Mouse (Mus musculus): ENCODE measurements around the gene Hs3st4. TPM values are rescaled to one million over a fixed set of nuclear protein-coding genes. Genes with fewer than 3 reads are reported as not detected.

Gene Hs3st4
- 0.40 and 0.53 TPM in 2 replicates for total RNA-seq (2012; rRNA removed)

- H3K9me3 ChIP-seq (ENCODE audit: control insufficient read depth, insufficient read depth, low read depth, low read length) = no peaks in the 10 kb centered on the region
- H3K36me3 ChIP-seq (ENCODE audit: control insufficient read depth, insufficient read depth, low read length, poor library complexity, severe bottlenecking) = no peaks in the 10 kb centered on the region
- H3K4me1 ChIP-seq (ENCODE audit: control insufficient read depth in 2 of 2, insufficient read depth in 2 of 2, low read length in 2 of 2, poor library complexity in 1 of 2) = no peaks in the 10 kb centered on the region
- H3K4me3 ChIP-seq (ENCODE audit: insufficient read depth in 1 of 2, low read depth in 1 of 2, low read length in 2 of 2, poor library complexity in 1 of 2, severe bottlenecking in 1 of 2) = peak within 1 kb of the TSS; percentile 74 to 83
- no peak within 1 kb of the TSS for H3K27ac ChIP-seq (ENCODE audit: insufficient read depth, low read depth, low read length, poor library complexity, severe bottlenecking)
- TF ChIP-seq CHD2 (IDR thresholded peaks at IDR 0.05; ENCODE audit: low read depth, low read length) (no peak), HCFC1 (IDR thresholded peaks at IDR 0.05; ENCODE audit: borderline replicate concordance, insufficient read depth, low read length) (no peak), ZNF384 (IDR thresholded peaks at IDR 0.05; ENCODE audit: low read depth, low read length) (no peak), MAFK (IDR thresholded peaks at IDR 0.05; ENCODE audit: insufficient read depth, low read depth, low read length) (no peak), ZC3H11A (IDR thresholded peaks at IDR 0.05; ENCODE audit: borderline replicate concordance, low read depth, low read length) (no peak)
- peak; percentile 16 for DNase-seq (ENCODE audit: low read depth, low spot score)
- H3K9ac ChIP-seq (ENCODE audit: insufficient read depth, low read depth, low read length, poor library complexity, severe bottlenecking) = peak within 1 kb of the TSS; percentile 65
- in situ Hi-C loops (cut with MboI; ENCODE audit: low sequenced_read_pairs in 2 of 2, unreplicated experiment in 2 of 2) = no loop called here
These were observed at the start of gene Hs3st4 for GRCm38 (mm10) chr7:123982461-123983038. Gene Hs3st4, plus strand, starts transcription at chr7:123982869.

- Histone ChIP-seq H3K4me3 (ENCODE audit: insufficient read depth in 1 of 2, low read depth in 1 of 2, low read length in 2 of 2, poor library complexity in 1 of 2, severe bottlenecking in 1 of 2) (no peak overlapping the region), H3K4me1 (ENCODE audit: control insufficient read depth in 2 of 2, insufficient read depth in 2 of 2, low read length in 2 of 2, poor library complexity in 1 of 2) (no peaks in the 10 kb centered on the region), H3K27ac (ENCODE audit: insufficient read depth, low read depth, low read length, poor library complexity, severe bottlenecking) (no peak overlapping the region), H3K9me3 (ENCODE audit: control insufficient read depth, insufficient read depth, low read depth, low read length) (no peaks in the 10 kb centered on the region), H3K9ac (ENCODE audit: insufficient read depth, low read depth, low read length, poor library complexity, severe bottlenecking) (no peak overlapping the region), H3K36me3 (ENCODE audit: control insufficient read depth, insufficient read depth, low read length, poor library complexity, severe bottlenecking) (no peaks in the 10 kb centered on the region)
- DNase-seq (ENCODE audit: low read depth, low spot score) = no peak
- in situ Hi-C loops (cut with MboI; ENCODE audit: low sequenced_read_pairs in 2 of 2, unreplicated experiment in 2 of 2) = no loop called here
- TF ChIP-seq MAFK (IDR thresholded peaks at IDR 0.05; ENCODE audit: insufficient read depth, low read depth, low read length) (no peak), HCFC1 (IDR thresholded peaks at IDR 0.05; ENCODE audit: borderline replicate concordance, insufficient read depth, low read length) (no peak), CHD2 (IDR thresholded peaks at IDR 0.05; ENCODE audit: low read depth, low read length) (no peak), ZC3H11A (IDR thresholded peaks at IDR 0.05; ENCODE audit: borderline replicate concordance, low read depth, low read length) (no peak), ZNF384 (IDR thresholded peaks at IDR 0.05; ENCODE audit: low read depth, low read length) (no peak)
These were observed 35.8 kb upstream of the Hs3st4 start for GRCm38 (mm10) chr7:123946836-123947235.

DNA sequence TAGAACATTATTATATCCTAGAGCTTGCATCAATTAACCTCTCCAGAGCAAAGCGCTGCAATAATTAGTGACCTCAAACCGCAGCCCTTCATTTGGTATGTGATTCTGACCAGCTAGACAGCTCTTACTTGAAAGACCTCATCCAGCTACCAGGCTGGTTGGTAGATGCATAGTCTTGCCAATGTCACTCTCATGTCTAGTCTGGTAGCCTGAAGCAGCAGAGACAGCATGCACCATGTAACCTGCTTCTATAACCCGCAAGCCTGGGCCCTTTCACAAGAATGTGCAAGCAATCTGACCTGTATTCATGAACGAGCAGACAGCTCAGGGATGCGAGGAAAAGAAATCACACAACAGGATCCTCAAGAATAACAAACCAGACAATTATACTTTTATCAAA lies 19.6 kb upstream of the Hs3st4 start:
- H3K4me3 ChIP-seq (ENCODE audit: insufficient read depth in 1 of 2, low read depth in 1 of 2, low read length in 2 of 2, poor library complexity in 1 of 2, severe bottlenecking in 1 of 2) = no peak overlapping the region
- in situ Hi-C loops (cut with MboI; ENCODE audit: low sequenced_read_pairs in 2 of 2, unreplicated experiment in 2 of 2) = no loop called here
- H3K4me1 ChIP-seq (ENCODE audit: control insufficient read depth in 2 of 2, insufficient read depth in 2 of 2, low read length in 2 of 2, poor library complexity in 1 of 2) = no peaks in the 10 kb centered on the region
- H3K36me3 ChIP-seq (ENCODE audit: control insufficient read depth, insufficient read depth, low read length, poor library complexity, severe bottlenecking) = no peaks in the 10 kb centered on the region
- TF ChIP-seq CHD2 (IDR thresholded peaks at IDR 0.05; ENCODE audit: low read depth, low read length) (no peak), HCFC1 (IDR thresholded peaks at IDR 0.05; ENCODE audit: borderline replicate concordance, insufficient read depth, low read length) (no peak), MAFK (IDR thresholded peaks at IDR 0.05; ENCODE audit: insufficient read depth, low read depth, low read length) (no peak), ZC3H11A (IDR thresholded peaks at IDR 0.05; ENCODE audit: borderline replicate concordance, low read depth, low read length) (no peak), ZNF384 (IDR thresholded peaks at IDR 0.05; ENCODE audit: low read depth, low read length) (no peak)
- DNase-seq (ENCODE audit: low read depth, low spot score) = no peak
- no peak overlapping the region for H3K27ac ChIP-seq (ENCODE audit: insufficient read depth, low read depth, low read length, poor library complexity, severe bottlenecking)
- H3K9me3 ChIP-seq (ENCODE audit: control insufficient read depth, insufficient read depth, low read depth, low read length) = peaks cover 1% of the 10 kb centered on the region; the same call in 1 of the 2 replicates
- no peak overlapping the region for H3K9ac ChIP-seq (ENCODE audit: insufficient read depth, low read depth, low read length, poor library complexity, severe bottlenecking)

GRCm38 (mm10) chr7:123964559-123965142 lies 18.0 kb upstream of the Hs3st4 start:
- H3K4me1 ChIP-seq (ENCODE audit: control insufficient read depth in 2 of 2, insufficient read depth in 2 of 2, low read length in 2 of 2, poor library complexity in 1 of 2) = no peaks in the 10 kb centered on the region
- H3K4me3 ChIP-seq (ENCODE audit: insufficient read depth in 1 of 2, low read depth in 1 of 2, low read length in 2 of 2, poor library complexity in 1 of 2, severe bottlenecking in 1 of 2) = no peak overlapping the region
- no peak overlapping the region for H3K9ac ChIP-seq (ENCODE audit: insufficient read depth, low read depth, low read length, poor library complexity, severe bottlenecking)
- peaks cover 1% of the 10 kb centered on the region; the same call in 1 of the 2 replicates for H3K9me3 ChIP-seq (ENCODE audit: control insufficient read depth, insufficient read depth, low read depth, low read length)
- TF ChIP-seq HCFC1 (IDR thresholded peaks at IDR 0.05; ENCODE audit: borderline replicate concordance, insufficient read depth, low read length) (no peak), CHD2 (IDR thresholded peaks at IDR 0.05; ENCODE audit: low read depth, low read length) (no peak), ZC3H11A (IDR thresholded peaks at IDR 0.05; ENCODE audit: borderline replicate concordance, low read depth, low read length) (no peak), MAFK (IDR thresholded peaks at IDR 0.05; ENCODE audit: insufficient read depth, low read depth, low read length) (no peak), ZNF384 (IDR thresholded peaks at IDR 0.05; ENCODE audit: low read depth, low read length) (no peak)
- peak; percentile 36 for DNase-seq (ENCODE audit: low read depth, low spot score)
- no peak overlapping the region for H3K27ac ChIP-seq (ENCODE audit: insufficient read depth, low read depth, low read length, poor library complexity, severe bottlenecking)
- in situ Hi-C loops (cut with MboI; ENCODE audit: low sequenced_read_pairs in 2 of 2, unreplicated experiment in 2 of 2) = no loop called here
- no peaks in the 10 kb centered on the region for H3K36me3 ChIP-seq (ENCODE audit: control insufficient read depth, insufficient read depth, low read length, poor library complexity, severe bottlenecking)
